Mouse (Mus musculus) intestine, embryonic 15.5 days (tissue): ENCODE measurements around the gene Slc15a1. TPM values are rescaled to one million over a fixed set of nuclear protein-coding genes. Genes with fewer than 3 reads are reported as not detected.
"Not testable (repeated sequence)": the region's sequence is repeated elsewhere in the genome, so short reads cannot be mapped to it uniquely, and the experiment has no call there.

Experiments
- ATAC-seq: fragments of 200-750 bp; cut with Nextera tagmentation; 2 replicates; pipeline ENCODE4 v1.8.0; 2017; ENCODE audit warnings: moderate TSS enrichment, moderate library complexity
- H3K27ac ChIP-seq: fragments of 300-500 bp; sonication (generic); 2 replicates; pipeline ENCODE4 v1.5.1; 2015; ENCODE audit warnings: mild to moderate bottlenecking, inconsistent platforms
- H3K27me3 ChIP-seq: fragments of 300-500 bp; sonication (generic); replicated peaks from 2 replicates; pipeline ENCODE4 v1.6.1; 2015; ENCODE audit warnings: inconsistent platforms
- H3K36me3 ChIP-seq: fragments of 300-500 bp; sonication (generic); 2 replicates; pipeline ENCODE4 v1.6.1; 2015; ENCODE audit warnings: inconsistent platforms
- H3K4me1 ChIP-seq: fragments of 300-500 bp; sonication (generic); replicated peaks from 2 replicates; pipeline ENCODE4 v1.6.1; 2015; ENCODE audit warnings: inconsistent platforms
- H3K4me2 ChIP-seq: fragments of 300-500 bp; sonication (generic); replicated peaks from 2 replicates; pipeline ENCODE4 v1.6.1; 2015; ENCODE audit warnings: mild to moderate bottlenecking, inconsistent platforms
- H3K4me3 ChIP-seq: fragments of 300-500 bp; sonication (generic); replicated peaks from 2 replicates; pipeline ENCODE4 v1.5.1; 2015; ENCODE audit warnings: inconsistent platforms
- H3K9ac ChIP-seq: fragments of 300-500 bp; sonication (generic); 2 replicates; pipeline ENCODE4 v1.6.1; 2015; ENCODE audit warnings: inconsistent platforms
- H3K9me3 ChIP-seq: fragments of 300-500 bp; sonication (generic); 2 replicates; pipeline ENCODE4 v1.6.1; 2016; ENCODE audit warnings: inconsistent platforms
- WGBS: fragments of 180-500 bp; shearing (Covaris S2); methylation state at CpG from one replicate; pipeline ENCODE4 v1.1.7; 2015; 5-methylcytosine and 5-hydroxymethylcytosine counted together
- polyA plus RNA-seq: library from polyadenylated mRNA; unstranded; fragments of >200 nt; fragmentation: Nextera tagmentation; extraction: Ambion mirVana; gene quantifications from 2 replicates; pipeline ENCODE4 v1.2.1, GENCODE M21; 2015

Gene Slc15a1
- polyA plus RNA-seq, 1 experiment from 2014 or later: 6.0 TPM

DNA sequence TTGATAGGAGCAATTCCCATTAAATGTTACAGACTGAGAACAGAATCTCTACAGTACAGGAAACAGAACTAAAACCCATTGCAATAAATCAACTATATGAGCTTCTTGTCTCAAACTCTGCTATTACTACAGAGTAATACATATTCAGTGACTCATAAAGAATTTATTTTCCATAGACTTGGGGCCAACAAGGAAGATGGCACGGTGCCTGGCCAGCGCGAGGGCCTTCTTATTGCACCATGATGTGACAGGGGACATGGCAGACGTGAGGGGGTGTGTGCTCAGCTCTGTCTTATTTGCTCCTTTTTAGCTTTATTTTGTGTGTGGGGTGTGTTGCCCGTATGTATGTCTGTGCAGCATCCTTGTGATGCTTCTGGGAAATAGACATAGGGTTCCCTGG is 87.5 kb downstream of the Slc15a1 start:
- Histone ChIP-seq H3K4me3 (no peak overlapping the region), H3K27ac (no peak overlapping the region), H3K4me2 (no peak overlapping the region), H3K4me1 (no peaks in the 10 kb centered on the region), H3K27me3 (no peaks in the 10 kb centered on the region), H3K9ac (no peak overlapping the region), H3K9me3 (no peaks in the 10 kb centered on the region), H3K36me3 (no peaks in the 10 kb centered on the region)
- 77% methylated on average over 5 of the region's 5 CpGs for WGBS
- ATAC-seq: no peak

DNA sequence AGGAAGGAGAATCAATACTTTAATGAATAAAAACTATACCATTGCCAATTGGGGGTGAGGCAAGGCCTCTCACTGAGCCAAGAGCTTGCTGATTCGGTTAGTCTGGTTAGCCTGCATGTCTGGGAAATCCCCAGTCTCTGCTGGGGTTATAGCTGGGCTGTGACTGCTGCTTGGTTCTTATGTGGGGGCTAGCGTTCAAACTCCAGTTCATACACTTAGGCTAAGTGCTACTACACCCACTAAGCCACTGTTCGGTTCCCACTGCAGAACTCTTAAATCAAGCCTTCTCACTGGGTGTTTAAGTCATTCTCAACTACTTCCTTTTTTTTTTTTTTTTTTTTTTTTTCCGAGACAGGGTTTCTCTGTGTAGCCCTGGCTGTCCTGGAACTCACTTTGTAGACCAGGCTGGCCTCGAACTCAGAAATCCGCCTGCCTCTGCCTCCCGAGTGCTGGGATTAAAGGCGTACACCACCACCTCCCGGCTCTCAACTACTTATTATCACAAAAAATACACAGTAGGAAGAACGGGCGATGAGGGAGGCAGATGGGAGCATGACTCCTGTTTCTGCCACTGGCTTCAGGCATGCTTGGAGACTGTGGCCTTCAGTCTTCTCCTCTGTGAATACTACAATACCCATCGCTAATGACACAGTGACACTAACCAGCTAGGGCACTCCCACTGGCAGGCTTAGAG is 88.3 kb downstream of the Slc15a1 start:
- no peak for ATAC-seq
- H3K4me2 ChIP-seq: no peak overlapping the region
- H3K27ac ChIP-seq: no peak overlapping the region
- no peaks in the 10 kb centered on the region for H3K4me1 ChIP-seq
- no peak overlapping the region for H3K4me3 ChIP-seq
- H3K27me3 ChIP-seq: no peaks in the 10 kb centered on the region
- no peaks in the 10 kb centered on the region for H3K36me3 ChIP-seq
- 87% methylated on average over 11 of the region's 12 CpGs for WGBS
- no peaks in the 10 kb centered on the region for H3K9me3 ChIP-seq
- H3K9ac ChIP-seq: no peak overlapping the region

DNA sequence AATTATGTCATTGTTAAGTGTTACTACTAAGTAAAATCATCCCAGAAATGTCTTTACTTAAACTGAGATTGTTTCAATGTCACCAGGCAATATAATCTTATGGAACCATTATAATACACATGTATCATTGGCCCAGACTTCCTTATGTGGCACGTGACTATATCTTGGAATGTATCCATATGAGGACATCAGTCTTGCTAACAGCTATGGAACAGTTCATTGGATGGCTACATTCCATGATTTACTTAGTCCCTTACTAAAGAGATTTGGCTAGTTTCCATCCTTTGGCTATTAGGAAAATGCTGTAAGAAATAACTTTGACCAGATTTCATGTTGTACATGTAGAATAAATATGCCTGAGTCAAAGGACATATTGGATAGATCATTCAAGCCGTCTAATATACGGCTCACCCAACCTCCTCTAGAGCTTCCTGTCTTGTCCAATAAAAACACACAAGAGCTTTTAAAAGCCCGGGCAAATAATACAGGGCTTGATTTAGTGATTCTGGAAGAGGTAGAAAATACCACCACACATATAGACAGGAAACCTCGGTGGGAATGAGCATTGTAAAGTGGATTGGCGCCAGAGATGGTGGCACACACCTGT is 90.3 kb downstream of the Slc15a1 start:
- no peaks in the 10 kb centered on the region for H3K36me3 ChIP-seq
- no peaks in the 10 kb centered on the region for H3K4me1 ChIP-seq
- WGBS: 67% methylated on average over 6 of the region's 6 CpGs
- H3K4me2 ChIP-seq: no peak overlapping the region
- no peak for ATAC-seq
- no peaks in the 10 kb centered on the region for H3K9me3 ChIP-seq
- no peak overlapping the region for H3K9ac ChIP-seq
- H3K27ac ChIP-seq: no peak overlapping the region
- H3K27me3 ChIP-seq: no peaks in the 10 kb centered on the region
- H3K4me3 ChIP-seq: no peak overlapping the region

DNA sequence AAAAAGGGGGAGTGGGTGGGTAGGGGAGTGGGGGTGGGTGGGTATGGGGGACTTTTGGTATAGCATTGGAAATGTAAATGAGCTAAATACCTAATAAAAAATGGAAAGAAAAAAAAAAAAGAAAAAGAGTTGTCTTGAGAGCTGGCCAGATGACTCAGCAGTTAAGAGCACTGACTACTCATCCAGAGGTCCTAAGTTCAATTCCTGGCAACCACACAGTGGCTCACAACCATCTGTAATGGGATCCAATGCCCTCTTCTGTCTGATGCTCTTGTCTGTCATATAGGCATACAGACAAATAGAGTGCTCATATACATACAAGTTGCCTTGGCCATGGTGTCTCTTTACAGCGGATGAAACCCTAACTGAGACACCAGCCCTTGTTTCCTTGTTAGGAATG is 91.3 kb downstream of the Slc15a1 start:
- 92% methylated on average over 1 of the region's 1 CpGs for WGBS
- not testable (repeated sequence) for ATAC-seq

More for the DNA sequence above, 91.3 kb downstream of the Slc15a1 start:
- not testable (repeated sequence) for H3K27ac ChIP-seq, H3K9ac ChIP-seq, H3K27me3 ChIP-seq, H3K4me2 ChIP-seq, H3K36me3 ChIP-seq, H3K9me3 ChIP-seq, H3K4me3 ChIP-seq, H3K4me1 ChIP-seq

Other genes with a start within 250 kb of the Slc15a1 start
- 41.3 and 43.7 TPM in 2 replicates for gene Stk24, start 125.2 kb downstream of the Slc15a1 start, polyA plus RNA-seq